Mouse (Mus musculus) ES-CJ7 (cell line): ENCODE results near the gene Atraid.
A peak's percentile ranks its signal among the peaks of the same experiment; 100 is the strongest.

Experiments used
- DNase-seq: peaks from one replicate; pipeline ENCODE4 v3.0.0; 2011; ENCODE audit warnings: low read depth, low spot score

Atraid gene

GRCm38 (mm10) chr5:31054261-31055215 lies 6.4 kb downstream of the Atraid start, which contains the start of gene Cad:
Cad (plus strand) TSS chr5:31054780.
- peak; percentile 90 for DNase-seq

- DNase-seq, result no peak
Measured at GRCm38 (mm10) chr5:31055216-31056140, 7.4 kb downstream of the Atraid start.

- DNase-seq, result no peak
Measured at GRCm38 (mm10) chr5:31069810-31070209, 21.7 kb downstream of the Atraid start.

- DNase-seq, result no peak
Measured at GRCm38 (mm10) chr5:31071059-31071458, 22.9 kb downstream of the Atraid start.

GRCm38 (mm10) chr5:31071821-31072220 lies 23.7 kb downstream of the Atraid start:
- no peak for DNase-seq

- DNase-seq, result no peak
Measured at GRCm38 (mm10) chr5:31073176-31073575, 25.1 kb downstream of the Atraid start.

GRCm38 (mm10) chr5:31076346-31076745 lies 28.2 kb downstream of the Atraid start:
- DNase-seq, result no peak

- no peak for DNase-seq
Measured at GRCm38 (mm10) chr5:31080059-31080794, 32.1 kb downstream of the Atraid start.

- DNase-seq, result no peak
Measured at GRCm38 (mm10) chr5:31080795-31081164, 32.7 kb downstream of the Atraid start.

GRCm38 (mm10) chr5:31081386-31081785 lies 33.3 kb downstream of the Atraid start:
- peak; percentile 70 for DNase-seq

GRCm38 (mm10) chr5:31082355-31082754 lies 34.2 kb downstream of the Atraid start:
- peak; percentile 48 for DNase-seq

GRCm38 (mm10) chr5:31082935-31083625 lies 35.0 kb downstream of the Atraid start:
- DNase-seq, result no peak

GRCm38 (mm10) chr5:31083949-31084348 lies 35.8 kb downstream of the Atraid start:
- no peak for DNase-seq

- DNase-seq, result no peak
Measured at GRCm38 (mm10) chr5:31086606-31087005, 38.5 kb downstream of the Atraid start.

GRCm38 (mm10) chr5:31087131-31087530 lies 39.0 kb downstream of the Atraid start:
- DNase-seq, result no peak

- no peak for DNase-seq
Measured at GRCm38 (mm10) chr5:31092231-31092975, 44.3 kb downstream of the Atraid start.

GRCm38 (mm10) chr5:31093151-31094041 lies 45.3 kb downstream of the Atraid start:
- peak; percentile 57 for DNase-seq

GRCm38 (mm10) chr5:31094100-31094798 lies 46.1 kb downstream of the Atraid start:
- no peak for DNase-seq
